Mouse (Mus musculus) forebrain, embryonic 16.5 days (tissue): ENCODE results near the gene Mrpl4. TPM values are rescaled to one million over a fixed set of nuclear protein-coding genes. Genes with fewer than 3 reads are reported as not detected.
A peak's percentile ranks its signal among the peaks of the same experiment; 100 is the strongest.

Experiments
- ATAC-seq: fragments of 200-750 bp; cut with Nextera tagmentation; 2 replicates; pipeline ENCODE4 v1.8.0; 2017; ENCODE audit warnings: mild to moderate bottlenecking, moderate library complexity
- H3K27ac ChIP-seq: fragments of 300-500 bp; sonication (generic); 2 replicates; pipeline ENCODE4 v1.5.1; 2014; ENCODE audit warnings: low read length, control low read depth
- H3K27me3 ChIP-seq: fragments of 300-500 bp; sonication (generic); replicated peaks from 2 replicates; pipeline ENCODE4 v1.6.1; 2014; ENCODE audit warnings: low read length; ENCODE audit not compliant: control insufficient read depth, insufficient read depth
- H3K36me3 ChIP-seq: fragments of 300-500 bp; sonication (generic); 2 replicates; pipeline ENCODE4 v1.6.1; 2014; ENCODE audit not compliant: control insufficient read depth, insufficient read depth
- H3K4me1 ChIP-seq: fragments of 300-500 bp; sonication (generic); replicated peaks from 2 replicates; pipeline ENCODE4 v1.6.1; 2014; ENCODE audit warnings: low read length; ENCODE audit not compliant: control insufficient read depth, insufficient read depth
- H3K4me2 ChIP-seq: fragments of 300-500 bp; sonication (generic); 2 replicates; pipeline ENCODE4 v1.6.1; 2014; ENCODE audit warnings: mild to moderate bottlenecking, low read length, control low read depth
- H3K4me3 ChIP-seq: fragments of 300-500 bp; sonication (generic); replicated peaks from 2 replicates; pipeline ENCODE4 v1.5.1; 2014; ENCODE audit warnings: mild to moderate bottlenecking, low read length, control low read depth
- H3K9ac ChIP-seq: fragments of 300-500 bp; sonication (generic); replicated peaks from 2 replicates; pipeline ENCODE4 v1.6.1; 2014; ENCODE audit warnings: low read depth, low read length, control low read depth
- H3K9me3 ChIP-seq: fragments of 300-500 bp; sonication (generic); 2 replicates; pipeline ENCODE4 v1.6.1; 2016; ENCODE audit warnings: low read length; ENCODE audit not compliant: control insufficient read depth
- WGBS: fragments of 180-500 bp; shearing (Covaris S2); extraction: QIAGEN DNeasy Blood & Tissue Kit; methylation state at CpG from one replicate; pipeline ENCODE4 v1.1.7; 2014; 5-methylcytosine and 5-hydroxymethylcytosine counted together
- polyA plus RNA-seq: library from polyadenylated mRNA; unstranded; fragments of >200 nt; fragmentation: Nextera tagmentation; extraction: Ambion mirVana; gene quantifications from 2 replicates; pipeline ENCODE4 v1.2.1, GENCODE M21; 2015

Gene Mrpl4
- polyA plus RNA-seq, 1 experiment from 2014 or later = 113 TPM

- Histone ChIP-seq H3K9ac (no peak overlapping the region), H3K4me1 (peaks cover 10% of the 10 kb centered on the region), H3K27me3 (peaks cover 25% of the 10 kb centered on the region), H3K4me2 (no peak overlapping the region), H3K27ac (no peak overlapping the region), H3K4me3 (no peak overlapping the region), H3K9me3 (no peaks in the 10 kb centered on the region), H3K36me3 (no peaks in the 10 kb centered on the region)
- 78% methylated on average over 19 of the region's 19 CpGs for WGBS
- no peak for ATAC-seq
Observed at GRCm38 (mm10) chr9:21025258-21025810, 22.8 kb downstream of the Mrpl4 start.

- no peak for ATAC-seq
- 82% methylated on average over 12 of the region's 12 CpGs for WGBS
Observed at GRCm38 (mm10) chr9:21026849-21027248, 24.3 kb downstream of the Mrpl4 start.

GRCm38 (mm10) chr9:21027774-21028290 is 25.3 kb downstream of the Mrpl4 start:
- 60% methylated on average over 8 of the region's 8 CpGs for WGBS
- H3K4me1 ChIP-seq = peaks cover 29% of the 10 kb centered on the region
- H3K9ac ChIP-seq = no peak overlapping the region
- H3K4me2 ChIP-seq = no peak overlapping the region
- no peaks in the 10 kb centered on the region for H3K36me3 ChIP-seq
- peaks cover 37% of the 10 kb centered on the region for H3K27me3 ChIP-seq
- no peaks in the 10 kb centered on the region for H3K9me3 ChIP-seq
- H3K4me3 ChIP-seq = no peak overlapping the region
- ATAC-seq = no peak
- H3K27ac ChIP-seq = no peak overlapping the region

More at GRCm38 (mm10) chr9:21026849-21027248, 24.3 kb downstream of the Mrpl4 start:
- H3K36me3 ChIP-seq = no peaks in the 10 kb centered on the region
- no peak overlapping the region for H3K9ac ChIP-seq
- no peak overlapping the region for H3K4me3 ChIP-seq
- peaks cover 30% of the 10 kb centered on the region for H3K27me3 ChIP-seq
- peaks cover 19% of the 10 kb centered on the region for H3K4me1 ChIP-seq
- no peak overlapping the region for H3K27ac ChIP-seq
- H3K9me3 ChIP-seq = no peaks in the 10 kb centered on the region
- H3K4me2 ChIP-seq = no peak overlapping the region

DNA sequence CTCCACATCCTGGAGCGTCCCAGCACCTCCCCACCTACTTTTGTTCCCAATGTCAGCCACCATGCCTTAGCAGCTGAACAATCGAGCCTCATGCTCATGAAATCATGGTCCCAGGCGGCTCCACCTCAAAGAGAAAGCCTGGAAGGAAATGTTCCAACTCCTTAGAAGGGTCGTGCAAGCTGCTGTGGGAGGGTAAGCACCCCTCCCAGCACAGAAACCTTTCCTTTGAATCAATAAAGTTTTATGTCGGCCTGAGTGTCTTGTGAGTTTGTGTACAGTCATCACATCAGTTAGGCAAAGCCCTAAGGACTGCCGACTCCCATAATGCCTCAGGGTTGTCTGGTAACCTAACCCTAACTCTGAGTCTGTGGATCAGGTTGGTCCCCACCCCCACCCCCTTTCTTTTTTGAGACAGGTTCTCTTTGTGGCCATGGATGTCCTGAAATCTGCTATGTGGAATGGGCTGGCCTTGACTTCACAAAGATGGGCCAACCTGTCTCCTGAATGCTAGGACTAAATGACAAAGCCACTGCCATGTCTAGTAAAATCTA is 26.1 kb downstream of the Mrpl4 start:
- H3K4me2 ChIP-seq = no peak overlapping the region
- H3K4me3 ChIP-seq = no peak overlapping the region
- no peak overlapping the region for H3K27ac ChIP-seq
- no peak for ATAC-seq
- peaks cover 37% of the 10 kb centered on the region for H3K4me1 ChIP-seq
- WGBS = 73% methylated on average over 6 of the region's 6 CpGs
- H3K27me3 ChIP-seq = peaks cover 45% of the 10 kb centered on the region
- H3K36me3 ChIP-seq = no peaks in the 10 kb centered on the region
- no peaks in the 10 kb centered on the region for H3K9me3 ChIP-seq
- no peak overlapping the region for H3K9ac ChIP-seq

DNA sequence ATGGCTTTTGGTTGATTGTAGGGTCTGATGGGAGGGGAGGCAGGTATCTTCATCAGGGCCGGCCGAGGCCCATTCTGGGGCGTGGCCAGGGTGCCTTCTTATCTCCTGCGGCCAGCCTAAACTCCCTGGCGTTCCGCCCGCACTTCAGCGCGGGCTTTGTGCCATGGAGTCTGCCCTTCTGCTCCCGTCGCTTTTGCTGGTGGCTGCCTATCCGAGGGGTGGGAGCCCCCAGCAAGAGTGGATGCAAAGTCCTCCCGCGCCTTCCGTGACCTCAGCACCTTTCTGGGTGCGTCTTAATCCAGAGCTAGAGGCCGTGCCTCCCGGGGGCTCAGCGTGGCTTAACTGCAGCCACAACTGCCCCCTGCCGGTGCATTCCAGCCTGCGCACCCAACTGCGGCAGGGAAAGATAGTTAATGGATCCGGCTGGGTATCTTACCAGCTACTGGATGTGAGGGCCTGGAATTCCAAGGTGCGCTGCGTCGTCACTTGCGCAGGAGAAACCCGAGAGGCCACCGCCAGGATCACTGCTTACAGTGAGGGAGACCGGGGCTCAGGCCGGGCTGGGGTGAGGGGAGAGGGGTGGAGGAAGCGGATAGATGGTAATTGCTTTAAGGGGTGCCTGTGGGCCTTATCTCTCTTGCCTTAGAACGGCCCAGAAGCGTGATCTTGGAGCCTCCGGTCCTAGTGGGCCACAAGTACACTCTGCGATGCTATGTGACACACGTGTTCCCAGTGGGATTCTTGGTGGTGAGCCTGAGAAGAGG is 26.9 kb downstream of the Mrpl4 start, which contains the start of gene Icam4:
Gene Icam4, plus strand, starts transcription at position 83 of the 764 bp plus-strand sequence.
- H3K27me3 ChIP-seq = peaks cover 50% of the 10 kb centered on the region
- no peaks in the 10 kb centered on the region for H3K9me3 ChIP-seq
- H3K4me2 ChIP-seq = peak within 1 kb of the TSS; percentile 41; the same call in 1 of the 2 replicates
- H3K4me3 ChIP-seq = peak within 1 kb of the TSS; percentile 21
- no peak for ATAC-seq
- no peak within 1 kb of the TSS for H3K9ac ChIP-seq
- 3% methylated on average over 37 of the region's 37 CpGs for WGBS
- H3K4me1 ChIP-seq = peaks cover 37% of the 10 kb centered on the region
- H3K27ac ChIP-seq = no peak within 1 kb of the TSS
- H3K36me3 ChIP-seq = no peaks in the 10 kb centered on the region

- Histone ChIP-seq H3K27ac (no peak overlapping the region), H3K9me3 (no peaks in the 10 kb centered on the region), H3K4me3 (no peak overlapping the region), H3K9ac (no peak overlapping the region), H3K4me2 (peak overlapping the region; percentile 99; the same call in 1 of the 2 replicates), H3K27me3 (peaks cover 57% of the 10 kb centered on the region), H3K4me1 (peaks cover 38% of the 10 kb centered on the region), H3K36me3 (no peaks in the 10 kb centered on the region)
- WGBS = 21% methylated on average over 22 of the region's 22 CpGs
- ATAC-seq = no peak
Observed at GRCm38 (mm10) chr9:21030055-21030600, 27.6 kb downstream of the Mrpl4 start.

DNA sequence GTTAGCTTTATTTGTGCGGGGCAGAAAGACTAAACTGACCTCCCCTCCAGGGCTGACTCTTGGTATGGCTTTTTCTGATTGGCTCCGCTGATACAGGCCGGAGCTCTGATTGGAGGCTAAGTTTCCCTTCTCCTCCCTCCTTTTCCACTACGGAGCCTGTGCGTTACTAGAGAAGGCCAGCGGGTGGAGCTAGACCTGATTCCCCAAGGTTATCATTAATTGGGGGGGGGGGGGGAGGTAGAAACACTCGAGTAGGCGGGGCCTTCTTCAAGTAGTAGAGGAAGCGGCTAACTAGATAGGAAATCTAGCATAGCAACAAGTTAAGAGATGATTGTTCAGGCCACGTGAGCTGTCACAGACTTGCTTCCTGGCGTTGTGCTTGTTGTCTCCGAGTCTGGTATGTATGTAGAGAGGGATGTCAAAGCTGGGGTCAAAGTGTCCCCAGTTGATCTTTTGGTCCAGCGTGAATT is 28.3 kb downstream of the Mrpl4 start:
- Histone ChIP-seq H3K4me3 (peak overlapping the region; percentile 61), H3K9ac (no peak overlapping the region), H3K36me3 (no peaks in the 10 kb centered on the region), H3K27ac (no peak overlapping the region), H3K9me3 (no peaks in the 10 kb centered on the region), H3K4me2 (peak overlapping the region; percentile 99), H3K4me1 (peaks cover 42% of the 10 kb centered on the region), H3K27me3 (peaks cover 64% of the 10 kb centered on the region)
- 0% methylated on average over 13 of the region's 13 CpGs for WGBS
- peak; percentile 37 for ATAC-seq

DNA sequence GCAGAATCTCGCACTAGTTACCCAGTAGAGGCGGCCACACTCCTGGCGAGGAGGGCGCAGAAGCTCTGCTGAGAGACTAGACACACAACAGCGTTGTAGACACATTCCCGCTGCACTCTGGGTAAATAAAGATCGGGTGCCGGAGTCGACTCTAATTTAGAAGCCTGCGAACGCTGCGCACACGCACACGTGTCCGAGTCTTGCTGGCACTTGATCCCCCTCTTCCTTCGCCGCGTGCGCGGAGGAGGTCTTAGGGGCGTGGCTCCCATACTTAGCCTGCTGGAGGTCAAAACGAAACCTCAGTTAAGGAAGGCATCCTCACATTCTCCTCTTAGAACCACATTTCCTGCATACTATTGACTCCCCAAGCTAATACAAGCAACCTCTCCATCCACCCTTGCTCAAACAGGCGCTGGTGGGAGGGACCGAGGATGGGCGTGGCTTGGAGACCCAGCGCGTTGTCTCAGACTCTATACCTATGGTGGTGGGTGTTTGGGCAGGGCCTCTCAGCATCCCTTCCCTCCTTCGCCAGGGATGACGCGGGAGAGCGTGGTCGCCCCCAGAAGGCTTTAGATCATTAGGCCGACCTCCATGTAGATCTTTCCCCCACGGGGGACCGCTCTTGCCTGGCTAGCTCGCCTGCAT is 28.8 kb downstream of the Mrpl4 start:
- Histone ChIP-seq H3K4me2 (peak overlapping the region; percentile 99), H3K36me3 (no peaks in the 10 kb centered on the region), H3K9ac (peak overlapping the region; percentile 64), H3K27me3 (peaks cover 69% of the 10 kb centered on the region), H3K4me1 (peaks cover 42% of the 10 kb centered on the region), H3K27ac (no peak overlapping the region), H3K4me3 (peak overlapping the region; percentile 61), H3K9me3 (no peaks in the 10 kb centered on the region)
- ATAC-seq = peak; percentile 75
- under 1% methylated on average over 36 of the region's 36 CpGs for WGBS
